Mouse (Mus musculus) ES-Bruce4 (cell line): Measurements from ENCODE around the gene Gpc6.

ENCODE experiments used
- CTCF ChIP-seq: IDR thresholded peaks from one replicate; pipeline ENCODE4 v1.8.1; 2011; ENCODE audit warnings: low read depth, low read length
- EP300 ChIP-seq: IDR thresholded peaks from 2 replicates; pipeline ENCODE4 v1.6.1; 2011; ENCODE audit warnings: low read depth, low read length; ENCODE audit not compliant: insufficient read depth
- POLR2A ChIP-seq: IDR thresholded peaks from one replicate; pipeline ENCODE4 v1.8.1; 2011; ENCODE audit warnings: low read length; ENCODE audit not compliant: insufficient read depth

GRCm38 (mm10) chr14:117376822-117377376 lies 451.8 kb downstream of the Gpc6 start:
- TF ChIP-seq CTCF (no peak), EP300 (no peak), POLR2A (no peak)
